Mouse (Mus musculus): ENCODE results near the gene Zfand3.

DNA sequence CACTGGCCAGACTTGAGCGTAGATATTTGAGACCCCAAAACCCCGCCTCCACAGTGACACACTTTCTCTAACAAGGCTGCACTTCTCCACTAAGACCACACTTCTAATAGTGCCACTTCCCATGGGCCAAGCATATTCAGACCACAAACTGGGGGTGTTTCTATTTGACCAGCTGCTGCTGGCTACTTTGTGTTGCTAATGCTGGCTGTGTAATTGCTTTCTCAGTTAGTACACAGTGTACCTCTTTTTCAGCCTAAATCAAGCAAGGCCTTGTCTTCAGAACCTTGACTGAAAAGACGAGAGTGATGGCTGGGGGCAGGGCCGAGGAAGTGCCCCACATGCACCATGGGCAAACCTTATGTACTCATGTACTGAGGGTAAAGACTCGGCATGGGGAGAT, 111.7 kb downstream of the Zfand3 start:
- TF ChIP-seq POLR2A (IDR thresholded peaks at IDR 0.05; ENCODE audit: borderline replicate concordance, extremely low read depth, low read depth, low read length): no peak
- TF ChIP-seq CTCF (IDR thresholded peaks at IDR 0.05; ENCODE audit: insufficient read depth, low read length): no peak
